Mouse (Mus musculus) limb, embryonic 14.5 days (tissue): ENCODE data around the gene Vsig4. TPM values are rescaled to one million over a fixed set of nuclear protein-coding genes. Genes with fewer than 3 reads are reported as not detected.
"Not testable (repeated sequence)": the region's sequence is repeated elsewhere in the genome, so short reads cannot be mapped to it uniquely, and the experiment has no call there.

Experiments
- ATAC-seq: fragments of 200-750 bp; cut with Nextera tagmentation; 2 replicates; pipeline ENCODE4 v1.8.0; 2017; ENCODE audit warnings: low read depth, moderate number of reproducible peaks, moderate TSS enrichment; ENCODE audit not compliant: low FRiP score
- DNase-seq: peaks from one replicate; pipeline ENCODE4 v3.0.0-alpha.2; 2015; ENCODE audit warnings: low spot score
- H3K27ac ChIP-seq: fragments of 300-500 bp; sonication (generic); replicated peaks from 2 replicates; pipeline ENCODE4 v1.5.1; 2014; ENCODE audit warnings: low read depth, mild to moderate bottlenecking, low read length, moderate library complexity, mixed read lengths
- H3K27me3 ChIP-seq: fragments of 300-500 bp; sonication (generic); 2 replicates; pipeline ENCODE4 v1.6.1; 2014; ENCODE audit warnings: low read length, mixed read lengths; ENCODE audit not compliant: control insufficient read depth, insufficient read depth
- H3K36me3 ChIP-seq: fragments of 300-500 bp; sonication (generic); 2 replicates; pipeline ENCODE4 v1.6.1; 2014; ENCODE audit warnings: mild to moderate bottlenecking, low read length, moderate library complexity, mixed read lengths; ENCODE audit not compliant: control insufficient read depth, insufficient read depth
- H3K4me1 ChIP-seq: fragments of 300-500 bp; sonication (generic); 2 replicates; pipeline ENCODE4 v1.6.1; 2014; ENCODE audit warnings: antibody characterized with exemption, low read length, mixed read lengths; ENCODE audit not compliant: control insufficient read depth, insufficient read depth
- H3K4me2 ChIP-seq: fragments of 300-500 bp; sonication (generic); replicated peaks from 2 replicates; pipeline ENCODE4 v1.6.1; 2014; ENCODE audit warnings: low read depth, mild to moderate bottlenecking, low read length, moderate library complexity; ENCODE audit not compliant: severe bottlenecking
- H3K4me3 ChIP-seq: fragments of 300-500 bp; sonication (generic); replicated peaks from 2 replicates; pipeline ENCODE4 v1.5.1; 2014; ENCODE audit warnings: low read length
- H3K9ac ChIP-seq: fragments of 300-500 bp; sonication (generic); 2 replicates; pipeline ENCODE4 v1.6.1; 2014; ENCODE audit warnings: mild to moderate bottlenecking, low read depth, low read length, moderate library complexity; ENCODE audit not compliant: severe bottlenecking
- H3K9me3 ChIP-seq: fragments of 300-500 bp; sonication (generic); 2 replicates; pipeline ENCODE4 v1.6.1; 2016; ENCODE audit warnings: low read length; ENCODE audit not compliant: control insufficient read depth
- POLR2A ChIP-seq: fragments of 200-500 bp; IDR thresholded peaks from 2 replicates; pipeline ENCODE4 v1.8.0; 2012; ENCODE audit warnings: inconsistent platforms, mild to moderate bottlenecking, moderate library complexity, borderline replicate concordance; ENCODE audit not compliant: insufficient read depth, insufficient read length; ENCODE audit errors: extremely low read depth
- WGBS: fragments of 180-500 bp; shearing (Covaris S2); extraction: QIAGEN DNeasy Blood & Tissue Kit; methylation state at CpG from one replicate; pipeline ENCODE4 v1.1.7; 2014; 5-methylcytosine and 5-hydroxymethylcytosine counted together
- polyA plus RNA-seq, 2 experiments: library from polyadenylated mRNA; depleted of rRNA in 1 of 2; stranded (reverse) in 1 of 2; unstranded in 1 of 2; fragments of >200 nt; fragmentation: Nextera tagmentation in 1 of 2; extraction: Ambion mirVana in 1 of 2; gene quantifications; 2 replicates each; pipeline versions ENCODE4 v1.2.1 to v1.2.3; 2012 to 2014

The Vsig4 gene
- polyA plus RNA-seq, 2 experiments = 0.04 TPM; not detected in 1

DNA sequence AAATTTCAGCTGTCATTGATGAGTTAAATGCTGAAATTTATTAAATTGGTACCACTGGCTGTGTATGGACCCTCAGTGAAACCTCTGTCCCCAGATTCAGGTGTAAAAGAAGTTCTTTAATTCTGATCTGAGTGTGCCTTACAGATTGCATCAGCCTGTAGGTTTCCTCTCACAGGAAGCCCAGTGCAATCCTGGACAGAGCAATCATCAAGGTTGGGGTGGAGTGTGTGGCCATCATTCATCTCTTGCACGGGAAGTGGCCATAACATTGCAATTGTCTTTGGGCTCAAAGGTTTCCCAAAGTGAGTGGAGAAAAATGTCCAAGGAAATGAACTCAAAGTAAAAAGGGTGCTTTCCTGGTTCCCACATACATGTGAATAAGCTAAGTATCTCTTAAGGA, 57.5 kb downstream of the Vsig4 start:
- ATAC-seq = no peak

DNA sequence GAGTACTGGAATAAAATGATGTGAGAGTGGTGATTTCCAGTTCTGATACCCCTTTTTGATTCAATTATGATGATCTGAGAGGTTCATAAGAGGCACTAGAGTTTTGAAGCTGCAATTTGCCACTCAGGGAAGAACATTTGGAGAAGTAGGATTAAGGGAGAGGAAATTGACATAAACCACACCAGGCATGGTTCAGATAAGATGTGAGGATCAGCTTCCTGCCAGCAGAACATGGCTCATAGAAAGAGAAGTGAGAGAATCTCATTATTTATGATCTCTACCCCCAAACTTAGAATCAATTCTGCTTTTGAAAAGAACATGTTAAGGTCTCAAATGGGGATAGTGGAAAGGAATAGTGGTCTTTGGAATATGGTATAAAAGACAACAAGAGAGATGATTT, 66.2 kb downstream of the Vsig4 start:
- H3K9ac ChIP-seq = no peak overlapping the region
- H3K27me3 ChIP-seq = no peaks in the 10 kb centered on the region
- DNase-seq = no peak
- TF ChIP-seq POLR2A = no peak
- H3K4me1 ChIP-seq = no peaks in the 10 kb centered on the region
- no peak overlapping the region for H3K4me3 ChIP-seq
- no peak overlapping the region for H3K27ac ChIP-seq
- no peaks in the 10 kb centered on the region for H3K36me3 ChIP-seq
- no peak overlapping the region for H3K4me2 ChIP-seq
- H3K9me3 ChIP-seq = no peaks in the 10 kb centered on the region
- ATAC-seq = no peak

More for the DNA sequence above, 57.5 kb downstream of the Vsig4 start:
- DNase-seq = no peak
- 83% methylated on average over 1 of the region's 1 CpGs for WGBS
- Histone ChIP-seq H3K4me3 (no peak overlapping the region), H3K27ac (no peak overlapping the region), H3K4me1 (no peaks in the 10 kb centered on the region), H3K4me2 (no peak overlapping the region), H3K9me3 (no peaks in the 10 kb centered on the region), H3K36me3 (no peaks in the 10 kb centered on the region), H3K9ac (no peak overlapping the region), H3K27me3 (no peaks in the 10 kb centered on the region)
- TF ChIP-seq POLR2A = no peak

DNA sequence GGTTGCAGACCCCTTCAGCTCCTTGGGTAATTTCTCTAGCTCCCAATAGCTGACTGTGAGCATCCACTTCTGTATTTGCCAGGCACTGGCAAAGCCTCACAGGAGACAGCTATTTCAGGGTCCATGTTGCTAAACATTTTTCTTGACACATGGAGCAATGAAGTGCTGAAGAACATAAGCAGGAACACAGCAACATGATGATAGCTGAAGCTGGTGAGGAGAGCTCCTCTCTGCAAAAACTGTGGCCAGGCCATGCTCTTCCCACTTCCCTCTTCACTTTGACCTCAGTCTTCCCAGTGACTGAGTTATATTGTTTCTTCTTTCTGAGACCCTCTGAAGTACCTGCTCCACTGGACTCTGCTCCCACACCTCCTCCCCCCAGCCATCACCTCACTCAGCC, 67.8 kb downstream of the Vsig4 start:
- no peak for TF ChIP-seq POLR2A
- Histone ChIP-seq H3K4me2 (no peak overlapping the region), H3K27ac (no peak overlapping the region), H3K4me1 (no peaks in the 10 kb centered on the region), H3K9me3 (no peaks in the 10 kb centered on the region), H3K4me3 (no peak overlapping the region), H3K9ac (no peak overlapping the region), H3K27me3 (no peaks in the 10 kb centered on the region), H3K36me3 (no peaks in the 10 kb centered on the region)
- no peak for ATAC-seq
- DNase-seq = no peak

DNA sequence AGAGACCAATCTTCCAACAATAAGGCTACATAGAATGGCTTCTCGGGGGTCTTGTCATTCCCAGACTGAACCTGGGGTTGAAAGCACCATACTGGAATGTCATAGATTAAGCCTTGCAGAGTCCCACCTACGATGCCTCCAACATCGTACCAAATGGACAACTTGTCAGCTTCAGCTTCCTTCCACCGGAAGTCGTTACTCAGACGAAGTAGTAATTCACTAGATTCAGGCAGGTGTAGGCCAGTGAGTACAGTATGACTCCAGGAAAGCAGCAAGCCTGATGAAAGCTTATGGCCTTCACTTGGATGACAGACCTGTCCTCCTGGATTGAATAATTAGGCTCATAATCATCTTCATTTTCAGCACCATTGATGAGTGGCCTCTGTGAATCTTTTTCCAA, 69.0 kb downstream of the Vsig4 start:
- ATAC-seq = no peak

DNA sequence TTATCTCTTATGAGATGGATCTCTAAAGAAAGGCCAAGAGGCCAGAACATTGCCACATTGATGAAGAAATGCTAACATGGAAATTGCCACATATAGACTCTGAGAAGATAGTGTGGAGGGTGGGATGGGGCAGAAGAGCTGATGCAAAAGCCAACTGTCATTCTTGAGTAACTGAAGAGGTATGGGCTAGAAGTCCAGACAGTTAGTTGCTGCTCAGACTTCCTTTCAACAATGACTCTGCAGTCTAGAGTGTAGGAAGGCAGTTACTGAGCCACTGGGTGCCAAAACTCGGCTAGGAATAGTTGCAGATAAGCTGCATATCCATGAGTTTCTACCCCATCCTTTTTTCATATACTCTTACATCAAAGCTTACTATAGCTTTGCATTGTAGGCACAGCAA, 75.2 kb downstream of the Vsig4 start:
- no peak for ATAC-seq
- Histone ChIP-seq H3K27me3 (no peaks in the 10 kb centered on the region), H3K4me3 (no peak overlapping the region), H3K9ac (no peak overlapping the region), H3K9me3 (no peaks in the 10 kb centered on the region), H3K4me2 (no peak overlapping the region), H3K27ac (no peak overlapping the region), H3K36me3 (no peaks in the 10 kb centered on the region), H3K4me1 (no peaks in the 10 kb centered on the region)
- WGBS = 50% methylated on average over 1 of the region's 1 CpGs
- no peak for DNase-seq
- no peak for TF ChIP-seq POLR2A

More for the DNA sequence above, 69.0 kb downstream of the Vsig4 start:
- Histone ChIP-seq H3K9ac (no peak overlapping the region), H3K4me2 (no peak overlapping the region), H3K4me1 (no peaks in the 10 kb centered on the region), H3K27ac (no peak overlapping the region), H3K27me3 (no peaks in the 10 kb centered on the region), H3K36me3 (no peaks in the 10 kb centered on the region), H3K4me3 (no peak overlapping the region), H3K9me3 (no peaks in the 10 kb centered on the region)
- WGBS = 81% methylated on average over 6 of the region's 6 CpGs
- DNase-seq = no peak
- no peak for TF ChIP-seq POLR2A

DNA sequence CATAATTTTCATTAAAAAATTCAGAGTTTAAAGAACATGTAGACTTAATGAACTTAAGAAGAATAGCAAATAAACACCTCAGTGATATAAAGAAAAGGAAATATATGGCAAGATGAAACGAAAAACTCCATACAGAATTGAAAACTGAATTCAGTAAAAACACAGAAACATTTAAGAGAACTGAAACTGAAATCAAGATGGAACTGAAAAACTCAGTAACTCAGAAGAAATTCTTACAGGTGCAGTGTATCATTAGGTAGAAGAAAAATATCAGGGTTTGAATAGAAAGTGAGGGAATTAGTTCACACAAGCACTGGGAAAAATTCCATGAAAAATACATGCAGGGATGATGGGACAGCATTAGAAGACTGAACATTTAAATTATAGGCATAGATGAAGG, 86.4 kb downstream of the Vsig4 start:
- H3K4me3 ChIP-seq = no peak overlapping the region
- H3K27me3 ChIP-seq = no peaks in the 10 kb centered on the region
- no peaks in the 10 kb centered on the region for H3K4me1 ChIP-seq
- no peak for DNase-seq
- WGBS = 39% methylated on average over 1 of the region's 1 CpGs
- no peak for TF ChIP-seq POLR2A
- H3K4me2 ChIP-seq = no peak overlapping the region
- H3K9me3 ChIP-seq = no peaks in the 10 kb centered on the region
- no peak for ATAC-seq
- H3K9ac ChIP-seq = no peak overlapping the region
- H3K27ac ChIP-seq = no peak overlapping the region
- H3K36me3 ChIP-seq = no peaks in the 10 kb centered on the region

DNA sequence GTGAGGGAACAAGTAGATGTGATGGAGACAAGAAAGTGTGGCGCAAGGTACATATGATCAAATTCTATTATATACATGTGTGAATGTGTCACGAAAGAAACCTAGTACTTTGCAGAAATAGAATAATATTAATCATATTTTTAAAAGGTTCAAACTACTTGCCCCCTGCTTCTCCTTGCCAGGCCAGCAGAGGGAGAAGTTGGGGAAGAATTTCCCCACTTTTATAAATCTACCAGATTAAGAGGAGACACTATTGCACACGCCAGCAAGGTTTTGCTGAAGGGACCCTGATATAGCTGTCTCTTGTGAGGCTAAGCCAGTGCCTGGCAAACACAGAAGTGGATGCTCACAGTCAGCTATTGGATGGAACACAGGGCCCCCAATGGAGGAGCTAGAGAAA, 88.1 kb downstream of the Vsig4 start:
- not testable (repeated sequence) for H3K4me1 ChIP-seq, H3K27ac ChIP-seq, H3K4me2 ChIP-seq, H3K4me3 ChIP-seq, H3K36me3 ChIP-seq, DNase-seq, ATAC-seq, H3K27me3 ChIP-seq, H3K9me3 ChIP-seq, H3K9ac ChIP-seq
- 80% methylated on average over 3 of the region's 3 CpGs for WGBS
